Mouse (Mus musculus): ENCODE measurements around the gene Synpo2.

DNA sequence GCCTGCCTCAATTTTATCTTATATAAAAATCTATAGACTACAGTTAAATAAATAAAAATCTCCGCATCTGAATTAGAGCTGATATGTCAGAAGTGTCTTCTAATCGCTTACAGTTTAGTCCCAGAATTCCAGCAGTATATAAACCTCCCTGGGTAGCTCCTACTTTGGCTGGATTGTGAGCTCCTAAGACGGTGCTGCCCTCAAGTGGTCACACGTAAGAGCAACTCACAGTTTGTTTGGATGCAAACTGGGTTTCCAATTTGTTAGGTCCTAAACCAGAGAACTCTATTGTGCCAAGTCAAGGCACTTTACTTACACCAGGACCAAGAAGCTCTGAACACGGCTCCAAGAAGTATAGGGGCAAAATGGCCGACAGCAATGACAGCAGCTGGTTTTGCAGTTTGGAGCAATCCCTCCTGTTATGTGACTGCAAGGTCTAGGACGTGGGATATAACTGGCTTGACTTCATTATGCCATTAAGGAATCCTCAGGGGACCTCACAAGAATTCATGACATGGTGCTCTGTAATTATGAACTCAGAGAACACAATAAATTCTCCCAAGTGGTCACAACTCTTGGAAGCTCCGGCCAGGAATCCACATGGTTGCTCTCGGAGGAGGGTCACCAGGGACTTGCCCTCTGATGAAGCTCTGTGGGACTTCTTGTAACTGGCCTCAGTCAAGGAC is 76.7 kb downstream of the Synpo2 start:
- peak; percentile 93 for TF ChIP-seq CTCF (IDR thresholded peaks at IDR 0.05; ENCODE audit: low read depth)
- TF ChIP-seq EP300 (optimal IDR thresholded peaks at IDR 0.05), result no peak
